Mouse (Mus musculus) stomach, postnatal 0 days (tissue): ENCODE measurements around the gene Anapc2.

Source experiments
- CTCF ChIP-seq: IDR thresholded peaks from 2 replicates; pipeline ENCODE4 v1.5.1; 2016; ENCODE audit warnings: antibody characterized with exemption, low read depth, mild to moderate bottlenecking, moderate library complexity
- EP300 ChIP-seq: optimal IDR thresholded peaks from 2 replicates; pipeline ENCODE3; 2016; ENCODE audit warnings: antibody characterized with exemption

GRCm38 (mm10) chr2:25262795-25263622, 9.3 kb upstream of the Anapc2 start:
- TF ChIP-seq CTCF = peak; percentile 20; the same call in 1 of the 2 replicates
- no peak for TF ChIP-seq EP300
